Mouse (Mus musculus): ENCODE measurements around the gene Tmeff2.

GRCm38 (mm10) chr1:51215631-51216030, 315.2 kb downstream of the Tmeff2 start:
- no peak for TF ChIP-seq POLR2A (IDR thresholded peaks at IDR 0.05; ENCODE audit: insufficient read depth, low read depth, low read length)
- no peak for TF ChIP-seq CTCF (IDR thresholded peaks at IDR 0.05)
- no peak for TF ChIP-seq EP300 (IDR thresholded peaks at IDR 0.05; ENCODE audit: insufficient read depth, low read depth, low read length)

Measured in heart, adult 2 months (tissue).